Mouse (Mus musculus) bone marrow macrophage, adult 2 months (primary cell): ENCODE measurements around the gene Cped1.

Experiments
- CTCF ChIP-seq: IDR thresholded peaks from 2 replicates; pipeline ENCODE4 v1.5.1; 2012; ENCODE audit warnings: low read depth, mild to moderate bottlenecking, low read length, moderate library complexity
- POLR2A ChIP-seq: IDR thresholded peaks from 2 replicates; pipeline ENCODE4 v1.6.1; 2012; ENCODE audit warnings: mild to moderate bottlenecking, low read depth, low read length, borderline replicate concordance

- TF ChIP-seq POLR2A = no peak
- no peak for TF ChIP-seq CTCF
These were observed 12.4 kb downstream of the Cped1 start for GRCm38 (mm10) chr6:21998131-21998530.
